Mouse (Mus musculus): ENCODE measurements around the gene Tmem219.

- no peak for TF ChIP-seq POLR2A (IDR thresholded peaks at IDR 0.05; ENCODE audit: control insufficient read depth, extremely low read depth, insufficient read depth, low read length, poor library complexity)
- TF ChIP-seq CTCF (IDR thresholded peaks at IDR 0.05; ENCODE audit: borderline replicate concordance, control insufficient read depth, extremely low read depth, insufficient read depth, low read length, poor library complexity), result no peak
Measured at GRCm38 (mm10) chr7:126905590-126905989, 17.1 kb downstream of the Tmem219 start.
